16 mouse cellular contexts compared by ENCODE assay signal in genomic region chr9:35369063-35369462, GRCm38 (mm10). TPM values are rescaled to one million over a fixed set of nuclear protein-coding genes. Genes with fewer than 3 reads are reported as not detected.
A peak's percentile ranks its signal among the peaks of the same experiment; 100 is the strongest.
DNase-seq lines count a peak whose midpoint lies in the region; ATAC-seq and TF ChIP-seq lines count a peak whose summit lies in the region.
"Had no signal": no experiment of that assay in that cellular context is flagged by ENCODE, and none has a peak within 500 bp of the region (broad histone marks: within the 10 kb centered on the region; RNA-seq: fewer than 3 reads in every experiment).

No protein-coding gene starts in this region.

- TF ChIP-seq CTCF in midbrain, postnatal 0 days (IDR thresholded peaks at IDR 0.05): no peak

- no peak for DNase-seq in hindbrain, embryonic 10.5 days (ENCODE audit: low spot score)
- no peak for DNase-seq in midbrain, embryonic 11.5 days (ENCODE audit: low spot score, missing footprints)
- no peak for DNase-seq in midbrain, postnatal 0 days (ENCODE audit: low spot score)
- peak; percentile 87 for DNase-seq in embryonic facial prominence, embryonic 14.5 days (ENCODE audit: low spot score)
- peak; percentile 94 for DNase-seq in retina, postnatal 1 day
- no peak for DNase-seq in urinary bladder, postnatal 25 days (ENCODE audit: low spot score)
- DNase-seq: cerebellum, adult 9-11 months; gastrocnemius, postnatal 36 days; kidney, postnatal 25 days; layer of hippocampus, postnatal 36 days; thymus, postnatal 25 days had no signal

- no peaks in the 10 kb centered on the region for H3K9me3 ChIP-seq in hindbrain, embryonic 10.5 days
- no peaks in the 10 kb centered on the region for H3K9me3 ChIP-seq in hindbrain, embryonic 13.5 days
- no peaks in the 10 kb centered on the region for H3K9me3 ChIP-seq in midbrain, embryonic 11.5 days (ENCODE audit: control insufficient read depth, low read length)
- H3K9me3 ChIP-seq in midbrain, postnatal 0 days (ENCODE audit: low read length): no peaks in the 10 kb centered on the region
- H3K9me3 ChIP-seq in embryonic facial prominence, embryonic 14.5 days (ENCODE audit: control insufficient read depth, low read length): no peaks in the 10 kb centered on the region
- H3K9me3 ChIP-seq: megakaryocyte, embryonic 14.5 days; neural tube, embryonic 12.5 days had no signal

- WGBS in hindbrain, embryonic 10.5 days: 53% methylated on average over 5 of the region's 5 CpGs
- 65% methylated on average over 5 of the region's 5 CpGs for WGBS in hindbrain, embryonic 13.5 days
- 55% methylated on average over 5 of the region's 5 CpGs for WGBS in midbrain, embryonic 11.5 days
- 40% methylated on average over 4 of the region's 5 CpGs for WGBS in midbrain, postnatal 0 days
- 51% methylated on average over 5 of the region's 5 CpGs for WGBS in embryonic facial prominence, embryonic 14.5 days

- H3K4me2 ChIP-seq in hindbrain, embryonic 13.5 days: no peak overlapping the region
- H3K4me2 ChIP-seq in midbrain, embryonic 11.5 days: no peak overlapping the region
- no peak overlapping the region for H3K4me2 ChIP-seq in midbrain, postnatal 0 days (ENCODE audit: low read depth, low read length, poor library complexity, severe bottlenecking)
- no peak overlapping the region for H3K4me2 ChIP-seq in embryonic facial prominence, embryonic 14.5 days (ENCODE audit: low read depth, low read length)
- H3K4me2 ChIP-seq: neural tube, embryonic 12.5 days had no signal

- no peak for ATAC-seq in hindbrain, embryonic 13.5 days (ENCODE audit: low FRiP score)
- peak; percentile 45 for ATAC-seq in midbrain, embryonic 11.5 days (ENCODE audit: low FRiP score)
- no peak for ATAC-seq in midbrain, postnatal 0 days (ENCODE audit: low FRiP score)
- peak; percentile 86 for ATAC-seq in embryonic facial prominence, embryonic 14.5 days (ENCODE audit: low read depth)
- ATAC-seq: forebrain, embryonic 16.5 days had no signal

- H3K27me3 ChIP-seq in hindbrain, embryonic 10.5 days (ENCODE audit: insufficient read depth, poor library complexity, severe bottlenecking): peaks cover 44% of the 10 kb centered on the region
- H3K27me3 ChIP-seq in hindbrain, embryonic 13.5 days: peaks cover 65% of the 10 kb centered on the region
- no peaks in the 10 kb centered on the region for H3K27me3 ChIP-seq in midbrain, embryonic 11.5 days (ENCODE audit: control insufficient read depth, insufficient read depth, low read length)
- no peaks in the 10 kb centered on the region for H3K27me3 ChIP-seq in midbrain, postnatal 0 days (ENCODE audit: insufficient read depth, low read length)
- no peaks in the 10 kb centered on the region for H3K27me3 ChIP-seq in embryonic facial prominence, embryonic 14.5 days (replicated peaks; ENCODE audit: control insufficient read depth, insufficient read depth, low read length)
- H3K27me3 ChIP-seq: neural tube, embryonic 12.5 days had no signal

- H3K4me1 ChIP-seq in hindbrain, embryonic 10.5 days (replicated peaks): peaks cover 62% of the 10 kb centered on the region
- peaks cover 11% of the 10 kb centered on the region for H3K4me1 ChIP-seq in hindbrain, embryonic 13.5 days (replicated peaks)
- peaks cover 20% of the 10 kb centered on the region for H3K4me1 ChIP-seq in midbrain, embryonic 11.5 days (ENCODE audit: control insufficient read depth, insufficient read depth, low read length)
- no peaks in the 10 kb centered on the region; the same call in 1 of the 2 replicates for H3K4me1 ChIP-seq in midbrain, postnatal 0 days (ENCODE audit: insufficient read depth, low read length)
- peaks cover 13% of the 10 kb centered on the region for H3K4me1 ChIP-seq in embryonic facial prominence, embryonic 14.5 days (ENCODE audit: control insufficient read depth, insufficient read depth, low read length)
- H3K4me1 ChIP-seq: megakaryocyte, embryonic 14.5 days had no signal

- H3K4me3 ChIP-seq in hindbrain, embryonic 10.5 days: no peak overlapping the region
- H3K4me3 ChIP-seq in hindbrain, embryonic 13.5 days: no peak overlapping the region
- H3K4me3 ChIP-seq in midbrain, embryonic 11.5 days (ENCODE audit: low read depth, low read length): no peak overlapping the region
- no peak overlapping the region for H3K4me3 ChIP-seq in midbrain, postnatal 0 days (ENCODE audit: low read depth, low read length)
- H3K4me3 ChIP-seq in embryonic facial prominence, embryonic 14.5 days (ENCODE audit: low read depth, low read length): no peak overlapping the region
- H3K4me3 ChIP-seq: megakaryocyte, embryonic 14.5 days; neural tube, embryonic 12.5 days had no signal

- no peaks in the 10 kb centered on the region for H3K36me3 ChIP-seq in hindbrain, embryonic 10.5 days
- no peaks in the 10 kb centered on the region for H3K36me3 ChIP-seq in hindbrain, embryonic 13.5 days
- no peaks in the 10 kb centered on the region for H3K36me3 ChIP-seq in midbrain, embryonic 11.5 days (ENCODE audit: control insufficient read depth, insufficient read depth, low read length)
- no peaks in the 10 kb centered on the region for H3K36me3 ChIP-seq in midbrain, postnatal 0 days (ENCODE audit: insufficient read depth, low read length)
- no peaks in the 10 kb centered on the region for H3K36me3 ChIP-seq in embryonic facial prominence, embryonic 14.5 days (ENCODE audit: control insufficient read depth, insufficient read depth, low read length)
- H3K36me3 ChIP-seq: neural tube, embryonic 12.5 days had no signal

- H3K9ac ChIP-seq in hindbrain, embryonic 13.5 days: no peak overlapping the region
- H3K9ac ChIP-seq in midbrain, embryonic 11.5 days (ENCODE audit: low read length): no peak overlapping the region
- no peak overlapping the region for H3K9ac ChIP-seq in midbrain, postnatal 0 days (replicated peaks; ENCODE audit: low read length, poor library complexity, severe bottlenecking)
- H3K9ac ChIP-seq in embryonic facial prominence, embryonic 14.5 days (ENCODE audit: low read depth, low read length): no peak overlapping the region
- H3K9ac ChIP-seq: neural tube, embryonic 12.5 days had no signal

- peak overlapping the region; percentile 72 for H3K27ac ChIP-seq in hindbrain, embryonic 10.5 days
- H3K27ac ChIP-seq in hindbrain, embryonic 13.5 days: no peak overlapping the region
- no peak overlapping the region for H3K27ac ChIP-seq in midbrain, embryonic 11.5 days (ENCODE audit: low read depth, low read length)
- H3K27ac ChIP-seq in midbrain, postnatal 0 days (ENCODE audit: low read depth, low read length): no peak overlapping the region
- no peak overlapping the region for H3K27ac ChIP-seq in embryonic facial prominence, embryonic 14.5 days (replicated peaks; ENCODE audit: low read depth, low read length)
- H3K27ac ChIP-seq: neural tube, embryonic 12.5 days; stomach, postnatal 0 days had no signal

RNA-seq across cellular contexts. Expression of gene Cdon, which starts 51.9 kb away (rescaled TPM):
- 11.7 and 15.4 TPM in 2 replicates for polyA plus RNA-seq in hindbrain, embryonic 10.5 days (2016; fragmentation: Nextera tagmentation; extraction: Ambion mirVana)
- polyA plus RNA-seq in hindbrain, embryonic 13.5 days (2015; fragmentation: Nextera tagmentation; extraction: Ambion mirVana): 5.0 and 7.9 TPM in 2 replicates
- 8.8 and 10.1 TPM in 2 replicates for polyA plus RNA-seq in midbrain, embryonic 11.5 days (2014; fragmentation: Nextera tagmentation; extraction: Ambion mirVana)
- 11.4 and 12.3 TPM in 2 replicates for total RNA-seq in midbrain, postnatal 0 days (2014; rRNA removed)
- 0.65 and 0.81 TPM in 2 replicates for polyA plus RNA-seq in midbrain, postnatal 0 days (2015; fragmentation: Nextera tagmentation; extraction: Ambion mirVana)
- 15.8 and 19.7 TPM in 2 replicates for polyA plus RNA-seq in embryonic facial prominence, embryonic 14.5 days (2014; fragmentation: Nextera tagmentation; extraction: Ambion mirVana)

Comparison
In these comparisons a context has a peak if more than half of its experiments do, and no peak if none do; other contexts are left out.
1. ATAC-seq: peak in midbrain, embryonic 11.5 days (single experiment) and embryonic facial prominence, embryonic 14.5 days (single experiment); none in hindbrain, embryonic 13.5 days (single experiment) and midbrain, postnatal 0 days (single experiment).
2. DNase-seq: peak in embryonic facial prominence, embryonic 14.5 days (single experiment) and retina, postnatal 1 day (single experiment); none in hindbrain, embryonic 10.5 days (single experiment), midbrain, embryonic 11.5 days (single experiment), midbrain, postnatal 0 days (single experiment) and urinary bladder, postnatal 25 days (single experiment).